Mouse (Mus musculus) frontal cortex, postnatal 36 days (tissue): ENCODE data around the gene Etv6.
A peak's percentile ranks its signal among the peaks of the same experiment; 100 is the strongest.

ENCODE experiments used
- DNase-seq, 2 experiments: peaks; one replicate each; pipeline ENCODE4 v3.0.0; 2022; ENCODE audit warnings: low spot score in 2 of 2

Gene Etv6

DNA sequence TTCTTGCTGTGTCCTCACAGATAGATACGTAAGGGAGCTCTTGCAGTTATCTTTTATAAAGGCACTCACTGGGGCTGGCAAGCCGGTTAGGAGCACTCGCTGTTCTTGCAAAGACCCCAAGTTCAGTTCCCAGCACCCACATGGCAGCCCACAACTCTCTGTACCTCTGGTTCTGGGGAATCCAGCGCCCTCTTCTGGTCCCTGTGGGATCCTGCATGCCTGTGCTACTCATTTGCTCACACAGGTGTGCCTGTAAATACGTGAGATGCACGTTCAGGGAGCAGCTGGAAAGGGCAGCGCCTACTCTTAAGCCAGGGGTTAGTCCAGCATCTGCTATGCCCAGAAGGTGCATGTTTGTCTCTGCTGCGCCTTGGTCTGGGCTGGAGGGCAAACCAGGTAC, 224.4 kb downstream of the Etv6 start:
- DNase-seq: no peak

GRCm38 (mm10) chr6:134261904-134262303, 226.4 kb downstream of the Etv6 start:
- DNase-seq: no peak

GRCm38 (mm10) chr6:134262383-134262782, 226.9 kb downstream of the Etv6 start:
- no peak for DNase-seq

DNA sequence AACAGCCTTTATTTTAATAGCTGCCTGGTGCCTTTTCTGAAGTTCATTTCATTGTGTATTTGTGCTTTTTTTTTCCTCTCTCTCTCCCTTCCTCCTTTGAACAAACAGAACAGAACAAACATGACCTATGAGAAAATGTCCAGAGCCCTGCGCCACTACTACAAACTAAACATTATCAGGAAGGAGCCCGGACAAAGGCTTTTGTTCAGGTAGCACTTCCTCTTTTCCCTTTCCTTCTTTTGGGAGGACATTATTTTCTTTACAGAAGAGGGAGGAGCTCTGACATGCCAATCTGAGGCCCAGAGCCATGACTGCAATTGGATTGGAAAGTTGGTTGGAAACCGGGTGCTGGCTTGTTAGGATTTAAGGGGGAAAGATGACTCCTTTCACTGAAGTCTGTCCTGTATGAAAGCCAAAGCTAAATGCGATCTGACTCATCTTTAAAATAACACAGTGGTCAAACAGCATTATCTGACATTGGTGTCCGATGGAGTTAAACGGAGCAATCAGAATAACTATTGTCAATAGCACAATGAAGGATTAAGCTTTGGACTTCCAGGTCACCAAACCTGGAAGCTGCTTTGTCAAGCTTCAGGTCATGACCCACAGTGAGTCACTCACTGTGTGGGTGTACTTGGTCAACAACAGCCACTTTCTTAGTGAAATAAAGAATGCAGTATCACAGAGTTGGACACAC, 227.6 kb downstream of the Etv6 start:
- no peak for DNase-seq

GRCm38 (mm10) chr6:134273884-134274283, 238.4 kb downstream of the Etv6 start:
- no peak for DNase-seq

- DNase-seq: peak in 1 of 2 experiments; percentile 14
Measured at GRCm38 (mm10) chr6:134276954-134277353, 241.5 kb downstream of the Etv6 start.

GRCm38 (mm10) chr6:134282095-134282494, 246.6 kb downstream of the Etv6 start:
- no peak for DNase-seq

DNA sequence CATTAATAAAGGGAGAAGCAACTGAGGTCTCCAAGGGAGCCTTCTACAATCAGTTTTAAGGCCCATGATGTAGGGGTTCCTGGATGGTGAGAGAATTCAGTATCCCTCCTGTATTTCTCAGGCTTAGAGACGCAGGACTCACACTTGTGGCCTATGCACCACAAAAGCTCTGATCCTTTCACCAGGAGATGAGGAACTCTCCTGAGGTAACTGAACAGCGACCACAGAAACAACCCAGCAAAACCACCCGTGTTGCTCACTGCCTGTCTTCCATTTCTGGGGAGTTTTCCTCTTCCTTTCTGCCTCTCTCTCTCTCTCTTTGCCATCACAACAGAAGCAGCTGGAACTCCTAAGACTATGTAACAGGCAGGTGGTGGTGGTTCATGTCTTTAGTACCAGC, 256.3 kb downstream of the Etv6 start:
- DNase-seq: no peak

GRCm38 (mm10) chr6:134292404-134292803, 256.9 kb downstream of the Etv6 start:
- no peak for DNase-seq

DNA sequence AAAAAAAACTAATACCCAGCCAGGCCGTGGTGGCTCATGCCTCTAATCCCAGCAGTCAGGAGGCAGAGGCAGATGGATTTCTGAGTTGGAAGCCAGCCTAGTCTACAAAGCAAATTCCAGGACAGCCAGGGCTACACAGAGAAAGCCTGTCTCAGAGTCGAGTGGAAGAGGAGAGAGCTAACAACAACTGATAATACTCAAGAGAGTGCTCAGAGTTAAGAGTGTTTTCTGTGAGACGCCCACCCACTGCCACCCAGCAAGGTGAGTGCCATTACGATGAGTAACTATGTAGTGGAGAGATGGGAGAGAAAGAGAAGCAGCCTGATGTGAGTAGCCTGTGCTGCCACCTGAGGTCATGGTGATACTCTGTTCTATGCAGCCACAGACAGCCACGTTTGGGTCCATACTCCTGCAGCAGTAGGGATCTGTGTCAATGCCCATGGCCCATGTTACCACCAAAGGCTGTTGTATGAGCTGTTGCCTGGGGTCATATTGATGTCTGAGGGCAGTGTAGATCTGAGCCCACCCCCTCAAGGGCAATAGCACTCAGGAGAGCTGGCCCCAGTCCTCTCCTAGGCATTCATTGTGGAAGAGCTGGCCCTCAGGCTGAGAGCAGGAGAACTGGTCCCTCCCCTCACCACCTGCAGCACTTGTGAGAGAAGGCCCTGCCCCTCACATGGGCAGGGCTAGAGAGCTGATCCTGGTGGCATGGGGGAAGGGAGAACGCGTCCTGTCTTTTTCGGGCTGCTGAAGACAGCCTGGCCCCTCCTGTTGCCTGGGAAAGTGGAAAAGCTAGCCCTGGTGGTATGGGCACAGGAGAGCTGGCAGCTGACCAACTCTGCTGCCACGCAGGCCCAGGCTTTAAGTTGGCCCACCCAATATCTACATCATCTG, 258.4 kb downstream of the Etv6 start:
- no peak for DNase-seq

DNA sequence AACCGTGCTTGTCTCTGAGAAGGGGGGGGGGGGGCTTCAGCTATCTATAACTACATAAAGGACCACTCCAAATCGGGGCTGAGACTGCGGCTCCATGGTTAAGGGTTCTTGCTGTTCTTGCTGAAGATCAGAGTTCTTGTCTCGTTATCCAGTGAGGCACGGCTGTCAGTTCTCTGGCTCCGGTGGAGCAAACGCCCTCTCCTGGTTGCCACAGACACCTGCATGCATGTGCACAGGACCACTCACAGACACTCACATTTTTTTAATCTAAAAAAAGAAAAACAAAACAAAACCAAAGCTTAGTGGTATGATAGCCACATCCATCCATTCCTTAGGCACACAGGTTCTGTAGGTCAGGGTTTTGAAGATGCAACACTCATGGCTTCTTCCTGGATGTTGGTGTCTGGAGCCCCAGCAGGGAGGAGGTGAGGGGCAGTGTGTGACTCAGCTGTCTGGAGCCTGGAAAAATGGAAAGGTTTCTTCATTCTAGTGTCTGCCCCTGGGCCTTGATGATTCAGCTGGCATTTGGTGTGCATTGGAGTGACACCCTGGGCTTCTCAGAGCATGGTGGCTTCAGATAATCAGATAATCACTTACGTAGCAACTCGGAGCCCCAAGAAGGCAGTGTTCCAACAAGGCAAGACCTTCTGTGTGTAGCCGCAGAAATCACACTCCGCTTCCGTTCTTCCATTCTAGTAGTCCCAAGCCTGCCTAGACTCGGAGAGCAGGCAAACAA, 262.6 kb downstream of the Etv6 start:
- DNase-seq: no peak

GRCm38 (mm10) chr6:134301951-134302350, 266.5 kb downstream of the Etv6 start:
- DNase-seq: no peak

- DNase-seq: no peak
Measured at GRCm38 (mm10) chr6:134311346-134311745, 275.8 kb downstream of the Etv6 start.

DNA sequence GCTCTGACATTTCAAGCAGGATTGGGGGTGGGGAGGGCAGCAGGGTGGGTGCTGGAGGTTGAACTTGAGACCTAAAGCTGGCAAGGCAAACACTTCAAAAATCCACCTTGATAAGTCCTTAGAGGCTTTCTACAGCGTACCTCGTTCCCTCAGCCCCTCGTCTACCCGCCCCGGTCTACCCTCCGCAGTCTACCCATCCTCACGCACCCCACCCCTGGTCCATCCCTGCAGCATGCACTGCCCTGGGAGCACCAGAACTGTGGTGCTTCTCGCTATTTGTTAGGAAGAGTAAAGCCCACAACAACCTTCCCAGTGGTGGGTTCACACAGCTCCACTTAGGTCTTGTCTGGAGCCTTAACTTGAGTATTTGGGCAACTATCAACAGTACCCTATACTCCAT, 277.1 kb downstream of the Etv6 start:
- DNase-seq: no peak

DNA sequence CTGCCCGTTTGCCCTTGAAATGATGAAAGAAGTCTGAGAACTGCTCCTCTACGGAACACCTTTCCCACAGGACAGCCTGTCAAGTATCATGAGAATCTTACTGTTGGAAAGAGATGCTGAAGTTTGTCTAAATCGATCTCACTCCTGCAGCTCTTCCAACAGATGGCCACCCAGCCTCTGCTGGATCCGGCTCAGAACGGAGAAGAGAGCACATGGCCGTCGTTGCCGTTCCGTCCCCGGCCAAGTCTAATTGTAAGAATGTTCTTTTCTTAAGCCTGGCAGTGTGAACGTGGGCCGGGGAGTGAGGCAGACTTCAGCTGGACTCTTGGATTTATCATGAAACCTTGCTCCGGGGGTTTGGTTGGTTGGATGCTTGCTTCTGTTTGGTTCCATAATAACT, 281.9 kb downstream of the Etv6 start:
- peak; percentile 35 to 73 for DNase-seq
